Mouse (Mus musculus): Measurements from ENCODE around the gene Ube2n.

GRCm38 (mm10) chr10:95561616-95562015, 46.7 kb downstream of the Ube2n start:
- TF ChIP-seq CTCF (IDR thresholded peaks at IDR 0.05; ENCODE audit: extremely low read depth, insufficient read length, insufficient replicate concordance, low read depth, low read length): no peak
- TF ChIP-seq POLR2A (IDR thresholded peaks at IDR 0.05; ENCODE audit: low read depth, low read length): no peak

Data from small intestine, adult 2 months (tissue).